Mouse (Mus musculus): ENCODE data around the gene B3gat1.

The B3gat1 gene

GRCm38 (mm10) chr9:26733206-26733891, at the start of gene B3gat1:
Gene B3gat1 (plus strand): TSS chr9:26733728.
- DNase-seq (ENCODE audit: low read depth) = no peak

GRCm38 (mm10) chr9:26689171-26689570, 44.4 kb upstream of the B3gat1 start:
- DNase-seq (ENCODE audit: low read depth) = no peak

DNA sequence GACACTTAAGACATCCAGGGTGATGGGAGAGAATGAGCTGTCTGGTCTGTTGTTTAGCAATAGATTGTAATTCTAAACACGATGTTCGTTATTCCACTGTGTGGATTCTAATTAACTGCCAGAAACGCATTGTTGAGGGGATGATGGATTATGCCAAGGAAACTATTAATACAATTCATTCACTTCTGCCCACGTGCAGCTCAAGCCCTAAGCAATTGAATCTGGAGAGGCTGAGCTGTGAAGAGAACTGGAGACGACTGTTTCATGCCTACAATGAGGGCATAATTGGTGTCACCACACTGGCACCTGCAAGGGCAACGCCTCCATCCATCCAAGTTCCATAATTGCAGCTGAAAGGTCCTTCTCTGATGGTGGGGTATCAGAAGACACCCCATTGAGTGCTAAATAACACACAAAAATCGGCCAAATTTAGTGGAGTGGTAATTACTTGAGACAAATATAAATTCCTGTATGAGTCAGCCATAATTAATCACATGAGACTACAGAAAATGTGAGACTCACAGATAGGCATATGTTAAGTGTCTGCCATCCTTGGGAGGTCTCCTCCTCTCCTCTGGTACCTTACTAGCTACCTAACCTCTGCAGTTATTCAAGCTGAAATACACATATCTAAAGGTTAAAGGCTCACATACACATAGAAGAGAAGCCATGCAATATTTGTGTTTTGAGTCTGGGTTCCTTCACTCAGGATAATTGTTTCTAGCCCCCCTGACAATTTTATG, 43.4 kb upstream of the B3gat1 start:
- no peak for DNase-seq (ENCODE audit: low read depth)

- DNase-seq (ENCODE audit: low read depth) = no peak
Measured at GRCm38 (mm10) chr9:26692641-26693040, 40.9 kb upstream of the B3gat1 start.

GRCm38 (mm10) chr9:26694656-26695055, 38.9 kb upstream of the B3gat1 start:
- no peak for DNase-seq (ENCODE audit: low read depth)

DNA sequence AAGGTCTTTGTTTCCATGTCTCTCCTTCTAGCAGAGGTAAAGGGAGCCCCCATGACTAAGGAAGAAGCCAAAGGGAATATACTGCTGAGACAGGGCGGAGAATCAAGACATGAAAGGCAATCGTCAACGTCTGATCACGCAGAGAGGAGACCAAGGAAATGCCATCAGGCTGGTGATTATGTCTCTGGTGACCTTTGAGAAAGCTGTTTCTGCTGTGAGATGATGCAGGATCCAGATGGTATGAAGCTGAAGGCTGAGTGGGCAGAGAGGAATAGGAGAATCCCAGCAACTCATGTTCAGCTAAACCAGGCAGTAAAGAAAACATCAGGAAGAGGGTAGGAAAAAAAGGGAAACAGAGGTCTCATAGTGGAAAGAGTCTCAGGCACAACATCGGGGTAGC, 38.4 kb upstream of the B3gat1 start:
- no peak for DNase-seq (ENCODE audit: low read depth)

GRCm38 (mm10) chr9:26698286-26698685, 35.2 kb upstream of the B3gat1 start:
- DNase-seq (ENCODE audit: low read depth) = no peak

DNA sequence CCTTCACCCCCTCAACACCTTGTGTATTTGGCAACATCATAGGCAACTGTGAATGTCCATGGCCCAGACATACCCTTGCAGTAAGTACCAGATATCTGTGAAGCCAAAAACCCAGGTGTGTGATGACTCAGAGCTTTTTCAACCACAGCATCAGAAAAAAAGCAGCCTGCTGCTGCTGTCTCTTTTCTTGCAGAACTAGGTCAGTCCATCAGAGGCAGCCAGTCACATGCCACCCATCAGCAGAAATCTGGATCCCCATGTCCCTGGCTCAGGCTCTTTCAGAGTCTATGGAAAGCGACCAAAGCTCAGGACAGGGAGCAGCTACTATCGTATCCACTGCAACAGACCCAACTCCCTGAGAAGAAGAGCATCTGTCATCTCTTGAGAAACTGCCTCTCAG, 33.2 kb upstream of the B3gat1 start:
- no peak for DNase-seq (ENCODE audit: low read depth)

GRCm38 (mm10) chr9:26718388-26718787, 15.1 kb upstream of the B3gat1 start:
- DNase-seq (ENCODE audit: low read depth) = no peak

GRCm38 (mm10) chr9:26721771-26722170, 11.8 kb upstream of the B3gat1 start:
- no peak for DNase-seq (ENCODE audit: low read depth)

DNA sequence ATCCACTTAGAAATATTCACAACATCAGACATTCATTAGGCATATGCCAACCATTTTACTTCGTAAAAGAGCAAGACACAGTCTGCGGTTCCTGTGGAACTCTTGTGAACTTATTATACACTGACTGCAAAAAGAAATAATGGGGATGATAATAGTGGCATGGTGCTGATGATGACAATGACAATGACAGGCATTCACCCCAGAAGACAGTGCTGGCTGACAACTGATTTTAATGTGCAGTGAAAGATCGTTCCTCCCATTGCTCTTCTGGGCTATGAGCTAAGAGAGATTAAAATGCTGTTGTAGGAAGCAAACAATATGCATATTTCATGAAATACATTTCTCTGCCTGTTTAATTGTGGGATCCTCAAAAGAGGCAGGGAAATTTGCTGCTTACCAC, 7.8 kb upstream of the B3gat1 start:
- no peak for DNase-seq (ENCODE audit: low read depth)

- no peak for DNase-seq (ENCODE audit: low read depth)
Measured at GRCm38 (mm10) chr9:26727445-26727844, 6.1 kb upstream of the B3gat1 start.

GRCm38 (mm10) chr9:26728556-26728955, 5.0 kb upstream of the B3gat1 start:
- DNase-seq (ENCODE audit: low read depth) = no peak

DNA sequence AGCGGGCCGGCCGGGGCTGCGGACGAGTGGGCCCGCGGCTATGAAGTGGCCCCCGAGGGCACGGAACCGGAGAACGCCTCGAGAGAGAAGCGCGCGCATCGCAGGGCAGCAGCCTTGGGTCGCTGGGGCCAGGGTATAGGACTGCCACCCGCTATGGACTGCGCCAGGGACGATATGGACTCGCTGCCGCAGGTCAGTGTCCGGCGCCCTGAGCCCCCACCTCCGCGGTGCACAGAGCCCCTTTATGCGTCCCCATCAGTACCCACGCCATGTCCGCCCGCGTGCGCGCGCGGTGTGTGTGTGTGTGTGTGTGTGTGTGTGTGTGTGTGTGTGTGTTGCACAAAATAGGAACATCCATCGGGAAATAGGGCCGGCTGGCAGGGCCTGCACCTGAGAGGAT, 458 bp downstream of the B3gat1 start:
- no peak for DNase-seq (ENCODE audit: low read depth)

- no peak for DNase-seq (ENCODE audit: low read depth)
Measured at GRCm38 (mm10) chr9:26737116-26737515, 3.6 kb downstream of the B3gat1 start.

DNA sequence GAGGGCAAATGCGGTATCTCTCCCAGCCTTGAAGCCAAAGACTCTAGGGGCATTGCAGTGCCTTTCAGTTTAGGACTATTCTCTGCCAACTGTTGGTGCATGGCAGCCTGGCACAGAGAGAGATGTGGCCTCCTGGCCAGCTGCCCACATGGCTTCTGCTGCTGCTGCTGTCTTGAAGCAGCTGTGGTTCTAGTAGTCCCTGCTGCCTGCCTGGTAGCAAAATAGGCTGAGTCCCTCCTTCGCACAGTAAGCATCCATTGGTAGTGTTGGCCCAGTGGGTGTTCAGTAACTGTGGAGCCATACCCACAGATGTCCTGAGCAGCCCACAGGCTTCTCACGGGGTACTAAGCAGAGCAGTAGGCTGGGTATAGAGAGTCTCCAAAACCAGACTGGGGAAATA, 9.3 kb downstream of the B3gat1 start:
- DNase-seq (ENCODE audit: low read depth) = no peak

DNA sequence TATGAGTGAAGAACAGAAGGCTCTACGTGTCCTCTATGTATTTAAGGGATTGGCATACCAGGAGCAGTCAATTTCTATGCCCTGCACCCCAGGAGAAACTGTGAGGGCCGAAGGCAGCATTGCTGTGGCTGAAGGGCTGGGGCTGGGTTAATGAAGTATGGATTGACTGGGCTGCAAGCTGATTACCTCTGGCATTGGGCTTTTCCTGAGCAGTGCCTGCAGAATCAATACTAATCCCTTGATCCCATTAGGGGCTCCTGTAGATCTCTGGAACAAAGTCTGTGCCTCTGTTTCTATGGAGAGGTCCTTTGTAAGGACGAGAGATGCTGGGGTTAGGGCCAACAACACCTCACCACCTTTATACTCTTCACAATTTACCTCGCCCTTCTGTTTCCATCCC, 13.6 kb downstream of the B3gat1 start:
- DNase-seq (ENCODE audit: low read depth) = no peak

- no peak for DNase-seq (ENCODE audit: low read depth)
Measured at GRCm38 (mm10) chr9:26748893-26749292, 15.4 kb downstream of the B3gat1 start.

GRCm38 (mm10) chr9:26760081-26760480, 26.6 kb downstream of the B3gat1 start:
- no peak for DNase-seq (ENCODE audit: low read depth)

DNA sequence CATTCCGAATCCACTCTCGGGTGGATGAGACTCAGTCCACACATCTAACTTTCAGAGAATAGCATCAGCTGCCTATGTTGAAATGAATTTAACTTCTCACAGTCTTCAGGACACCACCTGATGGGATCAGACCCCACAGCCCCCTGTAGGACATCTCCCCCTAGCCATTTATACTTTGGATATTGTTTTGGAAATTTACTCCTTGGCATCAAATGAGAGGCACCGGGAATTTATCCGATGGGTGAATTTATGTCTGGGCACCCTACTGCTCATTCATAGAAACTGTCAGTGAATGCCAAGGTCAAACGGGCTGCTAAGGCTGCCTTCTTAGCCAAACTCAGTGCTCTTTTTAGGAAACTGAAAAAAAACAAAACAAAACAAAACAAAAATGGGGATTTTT, 27.0 kb downstream of the B3gat1 start:
- DNase-seq (ENCODE audit: low read depth) = no peak

- DNase-seq (ENCODE audit: low read depth) = no peak
Measured at GRCm38 (mm10) chr9:26762477-26762876, 28.9 kb downstream of the B3gat1 start.

DNA sequence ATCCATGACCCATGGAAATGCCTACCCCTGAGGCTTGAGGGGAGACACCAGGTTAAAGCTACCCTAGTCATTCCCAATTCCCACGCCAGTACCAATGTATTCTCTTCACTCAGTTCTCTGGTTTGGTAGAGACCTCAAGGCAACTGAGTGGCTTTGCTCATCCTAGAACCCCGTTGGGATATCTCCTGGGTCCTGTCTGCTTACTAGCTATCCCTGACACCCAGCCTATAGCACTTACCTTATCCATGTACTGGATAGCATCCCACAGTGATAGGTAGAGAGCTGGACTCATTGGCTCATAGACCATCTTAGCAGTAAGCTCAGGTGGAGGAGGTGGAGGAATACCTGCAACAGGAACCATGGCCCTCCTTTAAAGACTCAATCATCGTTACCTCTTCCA, 34.7 kb downstream of the B3gat1 start:
- DNase-seq (ENCODE audit: low read depth) = no peak

DNA sequence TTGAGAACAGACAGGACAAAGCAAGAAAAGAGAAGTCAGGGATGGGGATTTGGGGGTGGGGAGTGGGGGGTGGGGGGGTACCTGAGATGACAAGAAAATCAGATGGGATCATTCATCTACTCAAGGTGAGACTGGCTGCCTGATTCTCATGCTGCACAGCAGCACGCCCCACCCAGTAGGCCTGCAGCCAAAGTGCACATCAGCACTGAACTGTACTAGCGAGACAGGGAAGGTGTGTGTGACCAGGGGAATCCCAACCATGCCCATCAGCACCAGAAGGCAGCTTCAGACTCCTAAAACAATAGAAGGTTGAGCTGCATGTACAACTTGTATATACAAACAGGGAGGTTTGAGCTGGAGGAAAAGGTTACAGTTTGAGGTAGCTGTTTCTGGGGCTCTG, 42.2 kb downstream of the B3gat1 start:
- no peak for DNase-seq (ENCODE audit: low read depth)
